Mouse (Mus musculus): ENCODE measurements around the gene Abhd13. TPM values are rescaled to one million over a fixed set of nuclear protein-coding genes. Genes with fewer than 3 reads are reported as not detected.

Abhd13 gene
- total RNA-seq, 2 experiments from 2014 or later: 31.5 to 32.3 TPM

DNA sequence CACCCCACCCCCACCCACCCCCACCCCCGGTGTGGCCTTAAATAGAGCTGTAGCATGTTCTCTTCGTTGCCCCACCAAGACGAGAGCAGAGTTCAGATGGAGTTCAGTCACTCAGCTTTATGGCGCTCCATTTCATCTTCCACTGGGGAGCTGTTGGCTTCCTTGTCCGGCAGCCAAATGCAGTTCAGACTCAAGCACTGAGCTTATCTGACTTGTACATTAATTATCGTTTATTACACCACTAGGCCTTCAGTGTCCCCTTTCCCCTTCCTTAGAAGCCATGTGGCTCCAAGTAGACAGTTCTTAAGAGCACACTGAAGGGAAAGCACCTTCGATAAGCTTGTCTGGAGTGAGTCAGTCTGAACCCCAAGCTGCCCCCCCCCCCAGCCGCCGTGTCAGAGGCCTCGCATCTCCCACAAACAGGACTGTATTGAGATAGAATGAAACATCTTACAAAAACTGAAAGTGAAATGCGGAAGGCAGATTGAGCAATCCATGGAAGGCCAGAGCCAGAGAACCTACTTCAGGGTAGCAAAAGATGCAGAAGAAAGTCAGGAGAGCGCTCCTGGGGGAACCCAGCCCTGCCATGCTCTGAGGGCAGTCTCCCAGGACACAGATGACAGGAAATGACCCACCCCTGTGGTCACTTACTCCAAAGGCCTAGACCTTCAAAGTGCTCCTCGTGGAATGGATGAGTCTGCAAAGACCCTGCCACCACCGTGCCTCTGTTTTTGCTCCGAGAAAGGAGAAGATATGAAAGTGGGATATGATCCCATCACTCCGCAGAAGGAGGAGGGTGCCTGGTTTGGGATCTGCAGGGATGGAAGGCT, 28.9 kb downstream of the Abhd13 start, which contains the start of gene Tnfsf13b:
Gene Tnfsf13b (plus strand): TSS at position 312 of the 830 bp plus-strand sequence.
- no peak for DNase-seq (ENCODE audit: low spot score in 2 of 2)
- intact Hi-C loops (cut with DNase I): no loop called here

DNA sequence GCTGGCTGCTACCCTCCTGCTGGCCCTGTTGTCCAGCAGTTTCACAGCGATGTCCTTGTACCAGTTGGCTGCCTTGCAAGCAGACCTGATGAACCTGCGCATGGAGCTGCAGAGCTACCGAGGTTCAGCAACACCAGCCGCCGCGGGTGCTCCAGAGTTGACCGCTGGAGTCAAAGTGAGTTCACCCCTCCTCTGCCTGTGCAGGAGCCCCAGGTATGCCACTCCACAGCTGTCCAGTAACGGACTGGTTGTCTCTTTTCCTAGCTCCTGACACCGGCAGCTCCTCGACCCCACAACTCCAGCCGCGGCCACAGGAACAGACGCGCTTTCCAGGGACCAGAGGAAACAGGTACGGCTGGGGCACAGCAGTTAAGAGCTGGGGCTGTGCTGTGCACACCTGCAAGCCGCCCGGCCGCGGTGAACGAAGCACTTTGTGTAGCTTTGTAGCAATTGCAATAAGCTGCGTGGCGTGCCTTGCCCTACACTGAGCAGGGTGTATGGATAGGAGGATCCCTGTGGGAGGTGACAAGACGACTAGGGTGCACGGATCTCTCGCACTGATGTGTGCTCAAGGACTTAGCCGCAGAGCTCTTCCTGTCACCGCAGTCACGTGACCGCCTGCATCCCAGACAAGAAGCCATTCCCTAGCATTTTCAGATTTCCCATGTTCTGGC, 29.6 kb downstream of the Abhd13 start:
- peak; percentile 59 to 62 for DNase-seq (ENCODE audit: low spot score in 2 of 2)
- intact Hi-C loops (cut with DNase I): no loop called here

DNA sequence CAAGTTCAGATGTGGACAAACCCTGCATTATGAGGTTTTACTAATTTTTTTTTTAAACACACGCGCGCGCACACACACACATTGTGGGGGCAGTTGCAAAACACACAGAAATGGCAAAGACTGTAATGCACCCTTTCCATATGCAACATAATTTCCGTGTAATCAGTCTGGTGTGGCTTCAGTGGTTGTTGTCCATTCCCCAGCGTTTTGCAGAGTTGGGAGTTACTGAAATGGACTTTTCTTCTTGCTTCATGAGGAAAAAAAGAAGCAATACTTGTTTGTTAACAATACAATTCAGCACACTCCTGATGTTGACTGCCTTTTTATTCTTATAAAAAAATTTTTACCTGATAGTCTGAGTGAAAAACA, 30.1 kb downstream of the Abhd13 start:
- intact Hi-C loops (cut with DNase I): no loop called here
- DNase-seq (ENCODE audit: low spot score in 2 of 2): no peak

DNA sequence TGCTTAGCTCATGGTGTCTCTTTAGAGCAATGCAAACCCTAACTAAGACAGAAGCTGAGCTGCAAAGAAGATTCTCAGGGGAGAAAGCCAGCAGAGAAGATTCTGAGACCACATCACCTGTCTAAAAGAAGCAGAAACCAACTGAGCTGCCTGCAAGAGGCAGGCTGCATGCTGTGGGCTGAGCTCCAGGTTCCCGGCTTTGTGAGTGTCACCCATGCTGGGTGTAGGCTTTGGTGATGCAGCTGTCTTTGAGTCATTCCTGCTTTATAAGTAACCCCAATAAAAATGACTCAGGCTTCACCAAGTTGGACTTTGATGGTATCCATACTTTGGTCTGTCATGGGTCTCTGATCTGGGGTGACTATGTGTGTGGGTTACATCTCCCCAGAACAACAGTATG, 38.7 kb downstream of the Abhd13 start:
- intact Hi-C loops (cut with DNase I): no loop called here
- peak in 1 of 2 experiments; percentile 48 for DNase-seq (ENCODE audit: low spot score in 2 of 2)

DNA sequence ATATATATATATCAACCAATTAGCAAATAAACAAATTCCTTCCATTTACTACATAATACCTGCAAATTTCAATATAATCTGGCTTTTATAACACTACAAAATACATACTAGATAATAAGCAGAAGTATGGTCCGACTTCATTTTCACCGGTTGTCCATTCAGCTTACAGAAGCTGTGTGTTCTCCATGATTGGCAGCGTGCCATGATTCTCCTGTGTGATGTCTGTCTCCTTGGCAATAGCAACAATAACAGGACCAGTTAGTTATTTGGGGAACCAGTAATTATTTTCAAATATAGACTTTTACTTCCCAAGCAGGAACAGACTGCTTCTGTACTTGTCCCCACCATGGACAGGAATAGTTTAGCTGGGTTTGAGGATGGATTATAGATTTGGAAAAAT, 39.7 kb downstream of the Abhd13 start:
- peak; percentile 48 to 49 for DNase-seq (ENCODE audit: low spot score in 2 of 2)
- intact Hi-C loops (cut with DNase I): no loop called here

DNA sequence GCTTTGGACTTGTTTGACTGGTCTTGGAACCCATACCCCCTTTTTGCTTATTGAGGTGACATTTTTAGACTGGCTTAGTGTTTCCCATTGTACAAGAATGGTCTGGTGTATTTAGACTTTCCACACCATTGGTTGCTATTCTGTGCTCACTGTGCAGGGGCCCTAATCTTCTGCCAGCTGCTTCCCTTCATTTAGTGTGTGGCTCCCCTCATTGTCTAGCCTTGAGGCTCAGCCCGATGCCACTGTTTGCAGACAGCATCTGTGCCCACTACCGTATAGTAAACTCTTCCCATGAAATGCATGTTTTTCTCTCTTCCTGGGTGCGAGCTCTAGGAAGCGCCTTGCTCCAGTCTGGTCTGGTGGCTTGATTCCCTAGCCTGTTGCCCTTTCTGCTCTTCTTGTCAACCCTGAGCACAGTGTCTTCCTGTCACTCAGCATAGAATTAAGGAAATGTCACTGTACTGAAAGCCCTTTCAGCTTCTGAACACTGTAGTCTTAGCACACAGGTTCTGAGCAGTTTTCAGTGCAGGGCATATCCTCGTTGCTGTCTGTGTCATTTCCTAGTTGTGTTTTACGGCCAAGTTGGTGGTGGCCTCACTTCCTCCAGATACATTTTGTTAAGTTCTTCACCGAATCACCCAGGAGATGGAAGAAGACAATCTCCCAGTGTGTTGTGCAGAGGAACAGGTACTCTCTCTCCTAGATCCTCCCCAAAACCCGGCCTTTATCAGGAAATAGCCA, 53.0 kb downstream of the Abhd13 start:
- DNase-seq (ENCODE audit: low spot score in 2 of 2): no peak
- intact Hi-C loops (cut with DNase I): no loop called here

DNA sequence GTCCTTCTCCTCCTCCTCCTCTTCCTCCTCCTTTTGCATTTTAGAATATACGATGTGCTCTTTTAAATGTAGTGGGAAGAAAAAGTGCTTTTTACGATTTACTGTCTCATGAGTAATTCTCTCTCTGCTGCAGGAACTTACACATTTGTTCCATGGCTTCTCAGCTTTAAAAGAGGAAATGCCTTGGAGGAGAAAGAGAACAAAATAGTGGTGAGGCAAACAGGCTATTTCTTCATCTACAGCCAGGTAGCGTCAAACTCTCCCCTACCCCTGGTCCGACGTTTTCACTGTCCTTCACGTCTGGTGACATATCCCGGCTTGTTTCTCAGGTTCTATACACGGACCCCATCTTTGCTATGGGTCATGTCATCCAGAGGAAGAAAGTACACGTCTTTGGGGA, 53.7 kb downstream of the Abhd13 start:
- intact Hi-C loops (cut with DNase I): no loop called here
- no peak for DNase-seq (ENCODE audit: low spot score in 2 of 2)

DNA sequence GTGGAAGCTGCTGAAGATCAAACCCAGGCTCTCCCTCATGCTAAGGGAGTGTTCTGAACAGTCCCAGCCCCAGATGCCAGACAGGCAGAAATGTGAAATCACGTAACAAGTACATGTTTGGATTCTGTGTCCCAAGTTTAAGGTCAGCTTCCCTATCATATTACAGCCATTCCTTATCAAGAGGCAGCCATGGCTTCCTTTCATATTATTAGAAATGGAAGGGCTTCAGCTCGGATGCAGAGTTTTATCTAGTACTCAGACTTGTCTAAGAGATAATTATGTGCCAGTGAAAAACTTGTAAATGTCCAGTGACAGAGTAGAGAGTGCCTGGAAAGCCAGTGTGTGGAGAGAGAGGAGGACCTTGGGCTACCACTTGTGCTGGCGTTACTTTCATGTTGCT, 63.4 kb downstream of the Abhd13 start:
- DNase-seq (ENCODE audit: low spot score in 2 of 2): no peak
- intact Hi-C loops (cut with DNase I): no loop called here

Other genes starting within 250 kb of the Abhd13 start
- gene Fam155a, start 206.5 kb upstream of the Abhd13 start, total RNA-seq (2021): 100 to 1,000 TPM; 105 to 109 TPM
- not detected for gene Gm10217, start 113.5 kb upstream of the Abhd13 start, total RNA-seq (2021)
- gene Lig4, start within 50 bp of the Abhd13 start, total RNA-seq (2021): 10 to 100 TPM; 11.1 to 11.7 TPM
- gene Tnfsf13b, start 28.8 kb downstream of the Abhd13 start, total RNA-seq (2021): 1 to 10 TPM; 2.4 to 3.1 TPM
- 10 to 100 TPM; 30.6 to 42.4 TPM for gene Myo16, start 176.2 kb downstream of the Abhd13 start, total RNA-seq (2021)